Mouse (Mus musculus): Measurements from ENCODE around the gene Cep72. TPM values are rescaled to one million over a fixed set of nuclear protein-coding genes. Genes with fewer than 3 reads are reported as not detected.
"Not testable (repeated sequence)": the region's sequence is repeated elsewhere in the genome, so short reads cannot be mapped to it uniquely, and the experiment has no call there.

Gene Cep72
- total RNA-seq (2022), result 1 to 10 TPM in 2 of 4 experiments, under 1 TPM in 2; 0.44 to 2.6 (median 1.1) TPM

DNA sequence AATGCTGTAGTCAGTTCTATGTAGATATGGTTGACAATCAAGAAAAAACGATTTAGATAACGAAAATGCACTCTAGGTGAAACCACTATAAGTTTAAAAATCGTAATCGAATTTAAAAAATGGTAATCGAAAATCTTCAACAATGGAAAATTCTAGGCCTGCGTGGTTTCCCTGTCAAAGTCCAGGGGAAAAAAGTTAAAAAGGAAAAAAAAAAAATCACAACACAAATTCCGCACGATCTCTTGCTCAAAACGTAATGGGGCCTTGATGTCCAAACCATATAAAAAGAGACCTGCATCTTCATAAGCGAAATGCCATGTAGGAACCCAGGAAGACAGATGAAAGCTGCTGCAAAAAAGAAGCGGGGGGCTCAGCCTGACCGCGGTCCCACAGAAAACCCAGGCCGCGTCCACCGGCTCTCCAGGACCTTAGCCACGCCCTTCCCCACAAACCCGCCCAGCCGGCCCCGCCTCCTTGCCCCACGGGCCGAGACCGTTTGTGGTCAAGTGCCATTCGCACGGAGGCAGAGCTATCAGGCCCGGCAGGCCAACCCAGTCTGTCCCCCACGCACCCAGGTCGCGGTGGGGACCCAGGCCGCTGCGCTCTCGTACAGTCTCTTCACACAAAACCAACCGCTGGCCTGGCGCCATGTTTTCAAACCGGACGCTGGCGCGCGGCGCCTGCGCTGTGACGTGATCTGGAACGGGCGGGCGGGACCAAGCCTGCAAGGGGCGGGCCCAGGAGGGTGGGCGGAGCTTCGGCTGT, at the start of gene Cep72:
Cep72 (minus strand) TSS at position 687 of the 765 bp plus-strand sequence.
- DNase-seq (ENCODE audit: low spot score), result peak; percentile 86

GRCm38 (mm10) chr13:74107410-74107809, 45.3 kb upstream of the Cep72 start:
- DNase-seq (ENCODE audit: low spot score), result no peak

DNA sequence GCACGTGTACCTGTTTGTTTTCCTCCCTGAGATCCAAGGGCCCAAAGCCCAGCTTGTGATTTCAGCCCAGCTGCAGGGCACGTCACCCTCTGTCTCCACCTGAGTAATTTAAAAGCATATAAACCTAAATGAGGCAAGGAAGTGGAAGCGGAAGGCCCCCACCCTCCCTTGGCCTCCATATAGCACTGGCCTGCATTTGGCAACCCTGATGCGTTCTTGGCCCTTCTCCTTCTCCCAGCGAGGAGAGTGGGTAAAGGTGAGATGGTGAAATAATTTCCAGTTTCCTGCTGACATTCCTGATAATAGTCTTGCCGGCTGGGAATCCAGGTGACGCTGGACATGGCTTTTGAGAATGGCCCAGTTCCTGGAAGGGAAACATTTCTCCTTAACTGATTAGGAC, 42.3 kb upstream of the Cep72 start:
- DNase-seq (ENCODE audit: low spot score), result no peak

GRCm38 (mm10) chr13:74102831-74103582, 40.9 kb upstream of the Cep72 start:
- no peak for DNase-seq (ENCODE audit: low spot score)

DNA sequence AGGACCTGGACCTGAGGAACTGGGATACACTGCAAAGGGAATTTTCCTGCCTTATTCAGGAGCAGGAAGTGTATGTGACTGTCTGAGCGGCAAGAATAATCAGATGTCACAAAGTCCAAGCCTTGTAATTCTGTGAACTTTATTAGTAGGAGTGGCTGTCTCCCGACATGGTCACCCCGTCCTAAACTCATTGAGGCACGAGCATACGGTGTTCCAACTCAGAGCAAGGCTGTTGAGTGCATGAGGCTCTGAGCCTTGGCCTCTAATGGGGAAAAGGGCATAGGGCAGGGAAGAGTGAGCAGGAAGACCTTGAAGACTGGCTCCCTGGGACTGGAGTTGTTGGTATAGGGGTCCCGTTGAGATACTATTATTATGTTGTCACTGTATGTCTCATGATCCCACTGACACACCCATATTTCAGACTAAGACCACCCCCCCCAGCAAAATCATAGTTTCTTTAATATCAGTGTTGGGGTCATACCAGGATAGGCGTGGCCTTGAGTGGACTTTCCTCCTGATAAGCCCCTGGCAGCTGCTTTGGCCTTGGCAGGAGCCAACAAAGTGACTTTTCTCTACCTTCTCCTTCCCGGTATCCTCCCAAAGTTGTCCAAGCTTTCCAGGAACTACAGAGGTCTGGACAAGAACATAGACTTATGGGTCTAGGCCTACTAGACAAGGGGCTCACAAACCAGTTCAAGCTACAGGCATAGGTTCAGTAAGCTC, 40.2 kb upstream of the Cep72 start:
- no peak for DNase-seq (ENCODE audit: low spot score)

DNA sequence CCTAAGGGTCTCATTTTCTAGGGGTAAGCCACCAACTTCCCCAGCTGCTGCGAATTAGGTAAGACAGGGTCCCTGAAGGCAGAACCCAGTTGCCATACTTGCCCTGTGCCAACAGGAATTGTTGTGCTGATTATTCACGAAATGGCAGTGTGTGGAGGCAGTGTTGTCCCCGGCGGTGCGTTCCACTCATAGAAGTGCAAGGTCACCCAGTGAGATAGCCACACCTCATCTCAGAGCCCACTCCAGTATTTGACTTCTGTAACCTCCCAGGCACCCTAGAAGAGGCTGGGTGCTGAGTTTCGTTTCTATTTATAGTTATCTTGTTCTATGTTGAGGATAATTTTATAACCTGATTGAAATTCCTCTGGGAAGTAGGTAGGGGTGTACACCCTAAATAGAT, 36.8 kb upstream of the Cep72 start:
- DNase-seq (ENCODE audit: low spot score), result peak; percentile 16

- peak; percentile 43 for DNase-seq (ENCODE audit: low spot score)
Measured at GRCm38 (mm10) chr13:74096715-74097363, 34.7 kb upstream of the Cep72 start.

DNA sequence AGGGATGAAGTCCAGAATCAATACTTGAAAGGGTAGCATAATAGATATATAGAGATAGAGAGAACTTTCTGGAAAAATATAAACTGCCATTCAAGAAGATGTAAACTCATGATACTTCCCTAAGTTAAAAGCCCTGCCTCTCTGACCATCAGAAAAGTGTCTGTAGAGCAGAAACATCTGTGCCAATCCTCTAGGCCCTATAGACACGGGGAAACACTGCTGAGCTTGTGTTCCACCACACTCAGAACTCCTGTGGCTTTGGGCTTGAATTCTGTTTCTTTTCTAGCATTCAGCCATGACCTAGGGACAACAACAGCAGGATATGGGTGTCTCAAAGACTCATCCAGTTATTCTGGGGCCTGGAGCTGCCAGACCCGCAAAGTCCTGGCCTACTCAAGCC, 33.8 kb upstream of the Cep72 start:
- DNase-seq (ENCODE audit: low spot score), result no peak

- DNase-seq (ENCODE audit: low spot score), result no peak
Measured at GRCm38 (mm10) chr13:74090265-74090664, 28.2 kb upstream of the Cep72 start.

- DNase-seq (ENCODE audit: low spot score), result no peak
Measured at GRCm38 (mm10) chr13:74073369-74073768, 11.3 kb upstream of the Cep72 start.

DNA sequence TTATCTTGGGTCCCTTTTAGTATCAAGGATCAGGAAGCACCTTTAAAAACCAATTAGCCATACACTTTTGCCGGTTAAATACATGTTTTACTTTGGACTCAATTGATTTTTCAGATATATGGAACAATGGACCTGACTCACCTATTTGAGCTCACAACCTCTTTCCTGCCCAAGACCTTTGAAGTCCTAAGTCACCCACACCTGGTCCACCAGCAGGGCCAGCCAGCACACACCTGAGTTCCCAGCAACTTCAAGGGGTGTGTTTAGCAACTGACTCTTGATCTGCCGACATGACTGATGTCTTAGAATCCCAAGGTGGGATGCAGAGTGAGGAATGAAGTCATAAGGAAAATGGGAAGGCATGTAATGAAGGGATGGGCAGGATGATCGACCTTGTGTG, 9.6 kb upstream of the Cep72 start:
- DNase-seq (ENCODE audit: low spot score), result no peak

DNA sequence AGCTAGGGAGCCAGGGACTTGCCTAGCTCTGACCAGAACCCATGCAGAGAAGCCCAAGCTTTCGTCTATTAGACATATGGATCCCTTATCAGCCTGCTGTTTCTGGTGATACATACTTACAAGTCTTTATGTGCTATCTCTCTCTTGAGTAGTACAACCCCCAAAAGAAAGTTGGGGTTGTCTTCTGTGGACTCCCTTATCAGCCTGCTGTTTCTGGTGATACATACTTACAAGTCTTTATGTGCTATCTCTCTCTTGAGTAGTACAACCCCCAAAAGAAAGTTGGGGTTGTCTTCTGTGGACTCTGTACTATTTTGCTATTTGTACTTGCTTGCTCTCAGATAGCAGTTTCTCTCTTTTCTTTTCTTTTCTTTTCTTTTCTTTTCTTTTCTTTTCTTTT, 9.1 kb upstream of the Cep72 start:
- not testable (repeated sequence) for DNase-seq (ENCODE audit: low spot score)

GRCm38 (mm10) chr13:74066576-74066975, 4.5 kb upstream of the Cep72 start:
- DNase-seq (ENCODE audit: low spot score), result no peak

DNA sequence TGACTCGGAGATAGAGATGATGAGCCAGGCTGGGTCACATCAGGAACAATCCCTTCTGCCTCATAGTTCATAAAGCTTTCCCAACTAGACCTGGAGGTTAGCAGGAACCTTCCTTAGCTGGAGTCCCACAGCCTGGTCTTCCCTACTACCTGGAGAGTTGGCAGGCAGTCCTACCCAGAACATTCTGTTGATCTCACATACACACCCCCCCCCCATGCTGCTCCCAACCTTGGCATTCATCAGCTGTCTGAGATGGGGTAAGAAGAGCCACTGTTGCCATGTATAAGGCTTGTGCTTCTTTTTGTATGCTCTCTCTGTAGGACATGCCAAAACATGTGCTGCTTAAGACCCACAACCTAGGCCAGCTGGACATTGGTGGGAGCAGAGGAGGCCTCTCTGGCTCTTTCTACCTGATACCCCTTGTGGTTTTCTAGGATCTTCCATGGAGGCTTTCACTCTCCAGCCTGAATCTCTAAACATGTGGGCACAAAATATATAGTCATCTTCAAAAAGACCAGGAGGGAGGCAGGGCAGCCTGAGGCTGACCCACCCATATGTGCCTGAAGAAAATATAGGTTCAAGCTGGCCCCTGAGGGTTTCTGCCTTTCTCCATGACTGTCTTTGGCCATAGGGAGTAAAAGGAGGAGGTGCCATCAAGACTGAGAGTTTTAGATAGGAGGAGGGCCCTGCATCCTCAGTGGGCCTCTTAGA, 1.4 kb upstream of the Cep72 start:
- no peak for DNase-seq (ENCODE audit: low spot score)

GRCm38 (mm10) chr13:74062378-74063128, 454 bp upstream of the Cep72 start:
- no peak for DNase-seq (ENCODE audit: low spot score)

DNA sequence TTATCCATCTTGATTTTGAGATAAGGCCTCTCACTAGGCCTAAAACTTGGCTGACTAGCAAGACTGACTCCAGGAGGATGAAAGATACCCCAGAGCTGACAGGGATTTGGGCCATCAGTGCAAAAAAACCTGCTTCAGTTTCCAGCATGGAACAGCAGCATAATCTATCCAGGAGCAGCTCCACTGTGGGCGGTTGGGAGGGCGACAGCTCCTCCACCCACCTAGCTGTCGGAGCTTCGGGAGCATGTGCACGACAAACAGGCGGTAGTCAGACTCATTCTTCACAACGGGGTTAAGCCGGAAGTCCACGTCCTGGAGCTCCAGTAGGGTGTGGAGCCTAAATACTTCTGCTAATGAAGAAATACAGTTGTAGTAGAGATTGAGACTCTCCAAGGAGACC, 4.0 kb downstream of the Cep72 start:
- no peak for DNase-seq (ENCODE audit: low spot score)

DNA sequence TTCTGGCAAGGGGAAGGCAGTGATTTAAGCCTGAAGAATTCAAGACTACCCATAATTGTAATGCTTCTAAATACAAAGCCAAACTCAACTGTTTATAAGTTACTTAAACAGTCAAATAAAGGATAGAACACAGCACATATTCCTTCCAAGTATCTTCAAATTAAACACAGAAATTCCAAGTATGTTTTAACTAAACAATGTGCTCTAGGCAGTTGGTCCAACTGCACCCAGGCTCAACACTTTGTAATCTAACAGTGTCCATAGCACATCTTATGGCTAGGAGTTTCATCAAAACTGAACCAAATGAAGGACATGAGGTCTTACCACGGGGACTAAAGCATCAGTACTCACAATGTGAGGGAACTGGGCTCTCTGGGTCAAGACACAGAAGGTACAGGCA, 5.9 kb downstream of the Cep72 start:
- DNase-seq (ENCODE audit: low spot score), result no peak

GRCm38 (mm10) chr13:74039926-74040325, 22.2 kb downstream of the Cep72 start:
- no peak for DNase-seq (ENCODE audit: low spot score)

DNA sequence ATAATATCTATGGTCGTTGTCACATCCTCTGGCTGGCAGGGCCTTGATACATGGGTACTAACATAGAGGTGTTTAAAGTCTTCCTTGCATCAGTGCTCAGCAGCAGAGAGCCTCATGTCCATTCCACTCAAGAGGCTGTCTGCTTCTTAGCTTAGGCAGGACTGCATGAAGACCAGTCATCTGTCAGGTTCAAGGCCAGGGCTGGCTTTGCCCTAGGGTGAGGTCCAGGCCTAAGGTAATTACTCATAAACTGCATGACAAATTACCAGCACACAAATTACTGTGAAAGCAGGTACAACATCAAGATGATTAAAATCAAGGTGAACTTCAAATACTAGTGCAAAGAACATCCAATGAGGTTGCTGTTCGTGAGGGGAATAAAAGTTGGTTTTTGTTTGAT, 26.3 kb downstream of the Cep72 start:
- DNase-seq (ENCODE audit: low spot score), result no peak

GRCm38 (mm10) chr13:74034756-74035155, 27.3 kb downstream of the Cep72 start:
- no peak for DNase-seq (ENCODE audit: low spot score)

DNA sequence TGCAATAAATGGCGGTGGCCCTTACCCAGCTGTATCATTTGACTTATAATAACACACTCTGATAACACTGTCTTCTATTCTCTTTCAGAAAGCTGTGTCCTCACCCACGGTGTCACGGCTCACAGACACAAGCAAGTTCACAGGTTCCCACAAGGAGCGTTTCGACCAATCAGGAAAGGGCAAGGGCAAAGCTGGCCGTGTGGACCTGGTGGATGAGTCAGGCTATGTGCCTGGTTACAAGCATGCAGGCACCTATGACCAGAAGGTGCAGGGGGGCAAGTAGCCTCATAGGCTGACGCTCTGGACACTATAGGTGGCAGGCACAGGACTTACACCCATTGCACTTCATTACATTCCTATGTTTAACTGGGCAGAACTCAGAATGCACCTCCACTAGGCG, 31.0 kb downstream of the Cep72 start:
- DNase-seq (ENCODE audit: low spot score), result no peak

Measured in heart, adult 8-10 months (tissue).